Mouse (Mus musculus): ENCODE data around the gene Col27a1. TPM values are rescaled to one million over a fixed set of nuclear protein-coding genes. Genes with fewer than 3 reads are reported as not detected.

Col27a1 gene
- polyA plus RNA-seq, 1 experiment, result 0.13 TPM

GRCm38 (mm10) chr4:63375367-63375766 lies 161.6 kb downstream of the Col27a1 start:
- H3K36me3 ChIP-seq (ENCODE audit: control insufficient read depth, insufficient read depth), result peaks cover 41% of the 10 kb centered on the region
- no peak for TF ChIP-seq MYOD1 (IDR thresholded peaks at IDR 0.05; ENCODE audit: control insufficient read depth in 1 of 3, insufficient read length in 2 of 3, low read depth in 2 of 3)
- TF ChIP-seq MAX (IDR thresholded peaks at IDR 0.05; ENCODE audit: low read depth), result no peak
- no peak for TF ChIP-seq POLR2A (IDR thresholded peaks at IDR 0.05; ENCODE audit: insufficient read length, low read depth)
- no peak for TF ChIP-seq E2F4 (IDR thresholded peaks at IDR 0.05; ENCODE audit: insufficient read depth)
- no peak for TF ChIP-seq TCF12 (IDR thresholded peaks at IDR 0.05; ENCODE audit: insufficient read depth, poor library complexity, severe bottlenecking)
- no peak for TF ChIP-seq TCF3 (IDR thresholded peaks at IDR 0.05; ENCODE audit: insufficient read length, low read depth)
- no peak for TF ChIP-seq MYOG (IDR thresholded peaks at IDR 0.05; ENCODE audit: control insufficient read depth in 1 of 3, insufficient read depth in 1 of 3, insufficient read length in 2 of 3, low read depth in 2 of 3)
- no peak for TF ChIP-seq REST (IDR thresholded peaks at IDR 0.05; ENCODE audit: insufficient read depth, insufficient read length)
- TF ChIP-seq POLR2AphosphoS2 (IDR thresholded peaks at IDR 0.05; ENCODE audit: insufficient read length, low read depth), result no peak
- TF ChIP-seq SRF (IDR thresholded peaks at IDR 0.05; ENCODE audit: control insufficient read depth, insufficient read length, low read depth), result no peak
- no peak for TF ChIP-seq CEBPB (IDR thresholded peaks at IDR 0.05; ENCODE audit: insufficient read depth, poor library complexity, severe bottlenecking)
- no peak for TF ChIP-seq USF1 (IDR thresholded peaks at IDR 0.05; ENCODE audit: low read depth)
- no peak overlapping the region for H3K4me3 ChIP-seq
- no peaks in the 10 kb centered on the region for H3K27me3 ChIP-seq (ENCODE audit: control insufficient read depth, insufficient read depth, insufficient read length)
- H3K79me2 ChIP-seq (ENCODE audit: control insufficient read depth, insufficient read depth), result no peaks in the 10 kb centered on the region
- no peak overlapping the region for H3ac ChIP-seq (ENCODE audit: control insufficient read depth, insufficient read length)
- H3K4me2 ChIP-seq (ENCODE audit: low read depth), result no peak overlapping the region

GRCm38 (mm10) chr4:63377483-63377882 lies 163.7 kb downstream of the Col27a1 start:
- Histone ChIP-seq H3K4me3 (no peak overlapping the region), H3K36me3 (ENCODE audit: control insufficient read depth, insufficient read depth) (peaks cover 50% of the 10 kb centered on the region), H3ac (ENCODE audit: control insufficient read depth, insufficient read length) (no peak overlapping the region), H3K27me3 (ENCODE audit: control insufficient read depth, insufficient read depth, insufficient read length) (no peaks in the 10 kb centered on the region), H3K79me2 (ENCODE audit: control insufficient read depth, insufficient read depth) (no peaks in the 10 kb centered on the region), H3K4me2 (ENCODE audit: low read depth) (no peak overlapping the region)
- TF ChIP-seq E2F4 (IDR thresholded peaks at IDR 0.05; ENCODE audit: insufficient read depth) (no peak), POLR2A (IDR thresholded peaks at IDR 0.05; ENCODE audit: insufficient read length, low read depth) (no peak), REST (IDR thresholded peaks at IDR 0.05; ENCODE audit: insufficient read depth, insufficient read length) (no peak), CEBPB (IDR thresholded peaks at IDR 0.05; ENCODE audit: insufficient read depth, poor library complexity, severe bottlenecking) (no peak), USF1 (IDR thresholded peaks at IDR 0.05; ENCODE audit: low read depth) (no peak), MYOD1 (IDR thresholded peaks at IDR 0.05; ENCODE audit: control insufficient read depth in 1 of 3, insufficient read length in 2 of 3, low read depth in 2 of 3) (no peak), MYOG (IDR thresholded peaks at IDR 0.05; ENCODE audit: control insufficient read depth in 1 of 3, insufficient read depth in 1 of 3, insufficient read length in 2 of 3, low read depth in 2 of 3) (no peak), POLR2AphosphoS2 (IDR thresholded peaks at IDR 0.05; ENCODE audit: insufficient read length, low read depth) (no peak), TCF12 (IDR thresholded peaks at IDR 0.05; ENCODE audit: insufficient read depth, poor library complexity, severe bottlenecking) (no peak), SRF (IDR thresholded peaks at IDR 0.05; ENCODE audit: control insufficient read depth, insufficient read length, low read depth) (no peak), TCF3 (IDR thresholded peaks at IDR 0.05; ENCODE audit: insufficient read length, low read depth) (no peak), MAX (IDR thresholded peaks at IDR 0.05; ENCODE audit: low read depth) (no peak)

- H3K79me2 ChIP-seq (ENCODE audit: control insufficient read depth, insufficient read depth), result no peaks in the 10 kb centered on the region
- no peak overlapping the region for H3K4me3 ChIP-seq
- TF ChIP-seq MYOD1 (IDR thresholded peaks at IDR 0.05; ENCODE audit: control insufficient read depth in 1 of 3, insufficient read length in 2 of 3, low read depth in 2 of 3) (no peak), POLR2A (IDR thresholded peaks at IDR 0.05; ENCODE audit: insufficient read length, low read depth) (no peak)
- H3K27me3 ChIP-seq (ENCODE audit: control insufficient read depth, insufficient read depth, insufficient read length), result no peaks in the 10 kb centered on the region
- H3K36me3 ChIP-seq (ENCODE audit: control insufficient read depth, insufficient read depth), result peaks cover 32% of the 10 kb centered on the region
- no peak overlapping the region for H3ac ChIP-seq (ENCODE audit: control insufficient read depth, insufficient read length)
- no peak overlapping the region for H3K4me2 ChIP-seq (ENCODE audit: low read depth)
Observed at GRCm38 (mm10) chr4:63382676-63383369, 169.0 kb downstream of the Col27a1 start.

- H3K36me3 ChIP-seq (ENCODE audit: control insufficient read depth, insufficient read depth), result peaks cover 32% of the 10 kb centered on the region
- TF ChIP-seq TCF12 (IDR thresholded peaks at IDR 0.05; ENCODE audit: insufficient read depth, poor library complexity, severe bottlenecking), result peak; percentile 2
- no peak for TF ChIP-seq POLR2AphosphoS2 (IDR thresholded peaks at IDR 0.05; ENCODE audit: insufficient read length, low read depth)
- TF ChIP-seq E2F4 (IDR thresholded peaks at IDR 0.05; ENCODE audit: insufficient read depth), result no peak
- no peak for TF ChIP-seq MAX (IDR thresholded peaks at IDR 0.05; ENCODE audit: low read depth)
- no peak for TF ChIP-seq USF1 (IDR thresholded peaks at IDR 0.05; ENCODE audit: low read depth)
- peak; percentile 65 to 79 (median 75) for TF ChIP-seq MYOG (IDR thresholded peaks at IDR 0.05; ENCODE audit: control insufficient read depth in 1 of 3, insufficient read depth in 1 of 3, insufficient read length in 2 of 3, low read depth in 2 of 3)
- TF ChIP-seq TCF3 (IDR thresholded peaks at IDR 0.05; ENCODE audit: insufficient read length, low read depth), result no peak
- TF ChIP-seq MYOD1 (IDR thresholded peaks at IDR 0.05; ENCODE audit: control insufficient read depth in 1 of 3, insufficient read length in 2 of 3, low read depth in 2 of 3), result peak in 2 of 3 experiments; percentile 92 to 94
- TF ChIP-seq SRF (IDR thresholded peaks at IDR 0.05; ENCODE audit: control insufficient read depth, insufficient read length, low read depth), result no peak
- no peak for TF ChIP-seq CEBPB (IDR thresholded peaks at IDR 0.05; ENCODE audit: insufficient read depth, poor library complexity, severe bottlenecking)
- TF ChIP-seq POLR2A (IDR thresholded peaks at IDR 0.05; ENCODE audit: insufficient read length, low read depth), result no peak
- no peak for TF ChIP-seq REST (IDR thresholded peaks at IDR 0.05; ENCODE audit: insufficient read depth, insufficient read length)
Observed at GRCm38 (mm10) chr4:63383474-63383873, 169.7 kb downstream of the Col27a1 start.

More at GRCm38 (mm10) chr4:63383474-63383873, 169.7 kb downstream of the Col27a1 start:
- Histone ChIP-seq H3K4me3 (no peak overlapping the region), H3ac (ENCODE audit: control insufficient read depth, insufficient read length) (no peak overlapping the region), H3K4me2 (ENCODE audit: low read depth) (peak overlapping the region; percentile 30), H3K79me2 (ENCODE audit: control insufficient read depth, insufficient read depth) (no peaks in the 10 kb centered on the region), H3K27me3 (ENCODE audit: control insufficient read depth, insufficient read depth, insufficient read length) (no peaks in the 10 kb centered on the region)
